Mouse (Mus musculus) right cerebral cortex, adult 2 months (tissue): ENCODE measurements around the gene Pcdh9.

Experiments
- DNase-seq, 2 experiments: peaks; one replicate each; pipeline ENCODE4 v3.0.0; 2021 to 2022; ENCODE audit warnings: low spot score in 2 of 2

Gene Pcdh9

GRCm38 (mm10) chr14:93039326-93040221, 850.9 kb downstream of the Pcdh9 start:
- DNase-seq = no peak

GRCm38 (mm10) chr14:93009147-93010064, 881.1 kb downstream of the Pcdh9 start:
- peak; percentile 10 to 39 for DNase-seq
